Mouse (Mus musculus) small intestine, adult 10 weeks (tissue): ENCODE results near the gene Defb13. TPM values are rescaled to one million over a fixed set of nuclear protein-coding genes. Genes with fewer than 3 reads are reported as not detected.

Source experiments
- polyA plus RNA-seq: library from polyadenylated mRNA; stranded (reverse); fragments of 350-450 nt; fragmentation: Illumina TruSeq; extraction: RNeasy Lipid Tissue Mini Kit (QIAGEN cat#74804); gene quantifications from one replicate; pipeline ENCODE4 v1.2.3, GENCODE M21; 2014; ENCODE audit warnings: low replicate concordance

Gene Defb13
- not detected for polyA plus RNA-seq

GRCm38 (mm10) chr8:21946462-21946861 is at the start of gene Defb13:
Gene Defb13 (plus strand): TSS chr8:21946762.

DNA sequence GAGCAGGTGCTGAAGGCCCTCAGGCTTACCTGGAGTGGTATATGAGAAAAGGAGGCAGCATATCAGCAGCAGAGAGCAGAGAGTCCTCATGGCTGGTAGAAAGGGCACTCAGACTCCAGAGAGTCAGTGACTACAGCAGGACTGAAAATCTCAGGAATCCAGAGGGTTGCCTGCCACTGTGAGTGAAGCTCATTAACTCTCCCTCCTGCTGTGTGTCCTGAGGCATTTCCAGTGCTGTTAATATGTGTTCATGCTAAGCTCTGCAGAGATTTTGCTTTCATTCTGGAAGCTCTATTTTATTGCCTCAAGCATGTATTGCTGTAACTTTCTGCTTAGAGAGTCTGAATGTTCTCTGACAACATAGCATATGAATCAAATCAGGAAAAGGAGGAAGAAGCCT is 40.3 kb upstream of the Defb13 start, which contains the start of gene Defb11:
TSS of gene Defb11 (minus strand) at position 123 of the 400 bp plus-strand sequence.

DNA sequence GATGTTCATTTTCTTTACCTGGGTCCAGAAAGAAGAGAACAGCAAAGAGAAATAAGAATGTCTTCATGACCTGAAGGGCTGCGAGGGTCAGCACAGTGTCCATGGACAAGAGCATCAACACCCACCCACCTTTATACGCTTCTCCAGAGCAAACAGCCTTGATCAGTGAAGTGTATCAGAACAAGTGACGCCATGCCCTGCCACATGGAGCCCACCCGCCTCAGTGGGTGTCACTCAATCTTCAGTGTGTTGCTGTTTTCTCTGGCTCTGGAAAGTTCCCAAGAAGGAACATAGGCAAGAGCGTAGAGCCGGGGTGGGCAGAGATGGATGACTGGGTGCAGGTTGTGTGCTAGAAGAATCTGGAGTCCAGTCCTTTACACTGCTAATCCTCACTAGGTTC is 14.0 kb upstream of the Defb13 start, which contains the start of gene Defb15:
TSS of gene Defb15 (minus strand) at position 101 of the 400 bp plus-strand sequence.

DNA sequence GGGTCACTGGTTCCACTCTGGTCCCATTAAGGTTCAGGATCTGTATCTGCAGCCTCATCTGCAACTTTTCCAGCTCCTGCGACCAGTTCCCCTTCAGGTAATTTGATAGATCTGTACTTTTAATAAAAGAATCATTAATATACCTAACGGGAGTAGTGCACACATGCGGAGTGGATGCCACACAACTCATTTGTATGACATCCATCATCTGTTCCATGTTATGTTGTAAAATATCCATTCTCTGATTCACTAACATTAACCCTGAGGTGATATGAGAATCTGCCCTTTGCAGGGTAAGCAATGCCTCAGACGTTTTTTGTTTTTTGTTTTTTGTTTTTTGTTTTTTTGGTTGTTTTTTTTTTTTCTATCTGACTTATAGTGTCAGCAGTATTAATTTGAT is 8.5 kb upstream of the Defb13 start, which contains the start of gene Defb35:
TSS of gene Defb35 (plus strand) at position 301 of the 400 bp plus-strand sequence.

GRCm38 (mm10) chr8:21958414-21958813 is 11.9 kb downstream of the Defb13 start, which contains the start of gene Fam90a1a:
Gene Fam90a1a (plus strand): TSS chr8:21958714.

GRCm38 (mm10) chr8:21969475-21969874 is 22.9 kb downstream of the Defb13 start, which contains the start of gene Ccdc70:
Gene Ccdc70 (plus strand): TSS chr8:21969775.

Other genes with a start within 250 kb of the Defb13 start
- gene AY761184, start 243.1 kb upstream of the Defb13 start, polyA plus RNA-seq = 296 TPM
- gene Defa24, start 212.3 kb upstream of the Defb13 start, polyA plus RNA-seq = 1,739 TPM
- gene Defb50, start 123.2 kb upstream of the Defb13 start, polyA plus RNA-seq = not detected
- gene Defb2, start 106.8 kb upstream of the Defb13 start, polyA plus RNA-seq = not detected
- not detected for gene Defb10, start 87.9 kb upstream of the Defb13 start, polyA plus RNA-seq
- not detected for gene Defb9, start 61.3 kb upstream of the Defb13 start, polyA plus RNA-seq
- gene Defb11, start 40.4 kb upstream of the Defb13 start, polyA plus RNA-seq = not detected
- not detected for gene Defb15, start 14.1 kb upstream of the Defb13 start, polyA plus RNA-seq
- gene Defb35, start 8.4 kb upstream of the Defb13 start, polyA plus RNA-seq = not detected
- gene Fam90a1a, start 12.0 kb downstream of the Defb13 start, polyA plus RNA-seq = not detected
- gene Ccdc70, start 23.0 kb downstream of the Defb13 start, polyA plus RNA-seq = not detected
- gene Atp7b, start 113.5 kb downstream of the Defb13 start, polyA plus RNA-seq = 1.8 TPM
- 44.6 TPM for gene Alg11, start 114.0 kb downstream of the Defb13 start, polyA plus RNA-seq
- gene Nek5, start 178.3 kb downstream of the Defb13 start, polyA plus RNA-seq = 3.7 TPM
- gene Nek3, start 219.7 kb downstream of the Defb13 start, polyA plus RNA-seq = 13.1 TPM
- gene Ckap2, start 239.1 kb downstream of the Defb13 start, polyA plus RNA-seq = 19.8 TPM
- 32.7 TPM for gene Vps36, start 246.0 kb downstream of the Defb13 start, polyA plus RNA-seq